Mouse (Mus musculus): ENCODE measurements around the gene Slc16a10.

- TF ChIP-seq CTCF (IDR thresholded peaks at IDR 0.05), result no peak
- no peak for TF ChIP-seq EP300 (IDR thresholded peaks at IDR 0.05)
Observed at GRCm38 (mm10) chr10:40036686-40037560, 105.1 kb downstream of the Slc16a10 start.
